Mouse (Mus musculus) spleen, embryonic (tissue): ENCODE measurements around the gene Zfp987.
"Not testable (repeated sequence)": the region's sequence is repeated elsewhere in the genome, so short reads cannot be mapped to it uniquely, and the experiment has no call there.

Experiments used
- CTCF ChIA-PET: fragments of 350-600 bp; sonication (Branson Sonifier 250); formaldehyde crosslinking; loops from one replicate; lab custom pipeline; 2022; lab: Charles Lee

The Zfp987 gene

GRCm38 (mm10) chr4:146173378-146174226, 76.5 kb downstream of the Zfp987 start:
- CTCF ChIA-PET, result not testable (repeated sequence)
